Mouse (Mus musculus): ENCODE data around the gene Zfp57. TPM values are rescaled to one million over a fixed set of nuclear protein-coding genes. Genes with fewer than 3 reads are reported as not detected.
A peak's percentile ranks its signal among the peaks of the same experiment; 100 is the strongest.

The Zfp57 gene
- total RNA-seq (2014; rRNA removed; ENCODE audit: low replicate concordance) (12.5 and 14.7 TPM in 2 replicates), polyA plus RNA-seq (2015; fragmentation: Nextera tagmentation; extraction: Ambion mirVana) (9.2 and 10.0 TPM in 2 replicates)

DNA sequence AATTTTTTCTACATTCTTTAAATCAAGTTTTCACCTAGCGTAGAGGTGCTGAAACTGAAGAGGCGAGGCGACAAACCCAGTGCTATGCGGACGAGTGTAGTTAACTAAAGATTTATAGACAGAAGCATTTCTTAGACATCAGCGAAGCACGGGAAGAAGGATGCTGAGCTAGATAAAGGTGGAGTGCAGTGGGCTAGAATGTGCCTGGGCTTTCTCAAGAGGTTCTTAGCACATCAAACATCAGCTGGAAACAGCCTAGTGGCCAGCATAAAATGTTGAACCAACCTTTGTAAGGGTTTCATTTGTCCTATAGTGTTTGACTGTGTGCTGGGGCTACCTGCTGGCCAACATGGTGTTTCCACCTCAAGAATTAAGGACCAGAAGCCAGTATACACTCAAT lies at the start of gene Zfp57:
Gene Zfp57 (plus strand): TSS at position 301 of the 400 bp plus-strand sequence.
- no peak within 1 kb of the TSS for H3K27ac ChIP-seq (ENCODE audit: low read depth)

DNA sequence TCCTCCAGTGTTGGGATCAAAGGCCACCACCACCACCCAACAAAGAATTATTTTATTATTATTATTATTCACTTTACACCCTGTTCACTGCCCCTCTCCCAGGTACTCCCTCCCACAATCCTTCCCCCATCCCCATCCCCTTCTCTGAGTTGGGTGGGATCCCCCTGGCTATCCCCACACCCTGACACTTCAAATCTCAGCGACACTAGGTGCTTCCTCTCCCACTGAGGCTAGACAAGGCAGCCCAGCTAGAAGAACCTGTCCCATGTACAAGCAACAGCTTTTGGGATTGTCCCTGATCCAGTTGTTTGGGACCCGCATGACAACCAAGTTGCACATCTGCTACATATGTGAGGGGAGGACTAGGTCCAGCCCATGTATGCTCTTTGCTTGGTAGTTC lies 48.3 kb upstream of the Zfp57 start:
- ATAC-seq (ENCODE audit: insufficient read depth, low read depth): no peak
- WGBS: 84% methylated on average over 2 of the region's 2 CpGs

More for the DNA sequence above, at the start of gene Zfp57:
- Histone ChIP-seq H3K4me2 (ENCODE audit: low read depth, low read length) (peak within 1 kb of the TSS; percentile 85), H3K4me3 (ENCODE audit: low read depth, low read length) (no peak within 1 kb of the TSS), H3K36me3 (replicated peaks; ENCODE audit: control insufficient read depth, insufficient read depth, low read length) (no peaks in the 10 kb centered on the region), H3K27me3 (ENCODE audit: control insufficient read depth, insufficient read depth, low read length) (no peaks in the 10 kb centered on the region), H3K9me3 (replicated peaks; ENCODE audit: control insufficient read depth, low read length) (no peaks in the 10 kb centered on the region), H3K4me1 (ENCODE audit: control insufficient read depth, insufficient read depth) (0 out of 2 replicates have a peak, but pooled peaks cover 4% of the 10 kb centered on the region), H3K9ac (replicated peaks; ENCODE audit: low read depth, low read length) (no peak within 1 kb of the TSS)
- WGBS: 92% methylated on average over 7 of the region's 7 CpGs
- TF ChIP-seq EP300 (IDR thresholded peaks at IDR 0.05; ENCODE audit: low read depth): no peak
- no peak for TF ChIP-seq CTCF (IDR thresholded peaks at IDR 0.05; ENCODE audit: low read depth)
- ATAC-seq (ENCODE audit: insufficient read depth, low read depth) (no peak), DNase-seq (ENCODE audit: low spot score) (no peak)

DNA sequence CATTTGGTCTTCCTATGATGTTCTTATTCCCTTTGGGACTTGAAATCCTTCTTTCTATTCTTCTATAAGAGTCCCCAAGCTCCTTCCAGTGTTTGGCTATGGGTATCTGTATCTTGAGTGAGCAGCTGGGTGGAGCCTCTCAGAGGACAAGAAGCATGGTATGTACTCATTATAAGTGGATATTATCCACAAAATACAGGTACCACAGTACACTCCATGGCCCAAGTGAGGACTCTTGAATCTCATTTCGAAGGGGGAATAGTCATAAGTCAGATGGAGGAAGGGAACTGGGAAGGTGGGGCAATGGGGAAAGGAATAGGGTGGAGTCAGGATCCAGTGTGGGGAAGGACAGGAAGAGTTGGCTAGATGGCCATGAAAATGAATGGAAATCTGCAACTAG lies 47.9 kb upstream of the Zfp57 start:
- ATAC-seq (ENCODE audit: insufficient read depth, low read depth) (no peak), DNase-seq (ENCODE audit: low spot score) (no peak)
- H3K4me2 ChIP-seq (ENCODE audit: low read depth, low read length): no peak overlapping the region
- H3K4me3 ChIP-seq (ENCODE audit: low read depth, low read length): no peak overlapping the region
- no peaks in the 10 kb centered on the region for H3K9me3 ChIP-seq (replicated peaks; ENCODE audit: control insufficient read depth, low read length)
- H3K36me3 ChIP-seq (replicated peaks; ENCODE audit: control insufficient read depth, insufficient read depth, low read length): peaks cover 30% of the 10 kb centered on the region
- no peak for TF ChIP-seq CTCF (IDR thresholded peaks at IDR 0.05; ENCODE audit: low read depth)
- TF ChIP-seq EP300 (IDR thresholded peaks at IDR 0.05; ENCODE audit: low read depth): no peak
- no peak overlapping the region for H3K9ac ChIP-seq (replicated peaks; ENCODE audit: low read depth, low read length)
- no peak overlapping the region for H3K27ac ChIP-seq (ENCODE audit: low read depth)
- peaks cover 8% of the 10 kb centered on the region; the same call in 1 of the 2 replicates for H3K4me1 ChIP-seq (ENCODE audit: control insufficient read depth, insufficient read depth)
- WGBS: 88% methylated on average over 1 of the region's 1 CpGs
- no peaks in the 10 kb centered on the region for H3K27me3 ChIP-seq (ENCODE audit: control insufficient read depth, insufficient read depth, low read length)

More for the DNA sequence above, 48.3 kb upstream of the Zfp57 start:
- Histone ChIP-seq H3K36me3 (replicated peaks; ENCODE audit: control insufficient read depth, insufficient read depth, low read length) (peaks cover 30% of the 10 kb centered on the region), H3K27ac (ENCODE audit: low read depth) (no peak overlapping the region), H3K4me3 (ENCODE audit: low read depth, low read length) (no peak overlapping the region), H3K4me1 (ENCODE audit: control insufficient read depth, insufficient read depth) (peaks cover 8% of the 10 kb centered on the region; the same call in 1 of the 2 replicates), H3K9me3 (replicated peaks; ENCODE audit: control insufficient read depth, low read length) (no peaks in the 10 kb centered on the region), H3K27me3 (ENCODE audit: control insufficient read depth, insufficient read depth, low read length) (no peaks in the 10 kb centered on the region), H3K4me2 (ENCODE audit: low read depth, low read length) (no peak overlapping the region), H3K9ac (replicated peaks; ENCODE audit: low read depth, low read length) (no peak overlapping the region)
- TF ChIP-seq CTCF (IDR thresholded peaks at IDR 0.05; ENCODE audit: low read depth) (no peak), EP300 (IDR thresholded peaks at IDR 0.05; ENCODE audit: low read depth) (no peak)
- DNase-seq (ENCODE audit: low spot score): no peak

DNA sequence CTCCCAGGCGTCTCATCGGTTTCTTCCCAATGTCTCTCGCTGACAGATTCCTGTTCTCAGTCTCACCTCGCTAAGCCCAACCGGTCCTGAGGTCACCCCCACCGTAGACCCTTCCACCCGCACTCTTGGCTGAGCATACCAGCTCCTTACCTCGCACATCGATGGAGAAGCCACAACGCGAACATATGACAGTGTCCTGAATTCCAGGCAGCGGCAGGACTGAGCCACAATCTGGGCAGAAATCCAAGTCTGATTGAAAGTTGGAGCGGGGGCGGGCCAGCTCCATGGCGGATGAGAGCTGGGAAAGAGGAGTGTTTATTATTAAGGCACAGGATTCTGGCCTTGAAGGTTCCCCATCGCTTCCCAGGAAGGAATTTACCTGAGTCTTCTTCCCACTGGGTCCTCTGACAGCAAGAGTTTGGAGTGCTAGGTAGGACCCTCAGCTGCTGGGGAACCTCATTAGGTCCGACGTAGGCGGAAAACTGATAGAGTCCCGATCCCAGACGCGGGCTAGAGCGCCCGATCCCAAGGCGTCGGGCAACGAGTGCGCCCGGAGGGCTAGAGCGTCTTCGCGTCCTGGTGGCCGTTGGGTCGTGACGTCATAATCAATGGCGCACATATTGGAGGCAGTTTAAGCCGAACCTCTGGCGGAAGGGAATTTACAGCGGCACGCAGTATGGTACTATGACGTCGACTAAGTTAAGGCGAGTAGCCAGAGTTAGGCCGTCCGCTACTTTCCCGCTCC lies 42.8 kb upstream of the Zfp57 start, which contains the start of the genes Znrd1 and Znrd1as:
Gene Znrd1 (minus strand): TSS at position 561 of the 745 bp plus-strand sequence.
Gene Znrd1as (plus strand): TSS at position 594 of the 745 bp plus-strand sequence.
- peaks cover 9% of the 10 kb centered on the region for H3K4me1 ChIP-seq (ENCODE audit: control insufficient read depth, insufficient read depth)
- ATAC-seq (ENCODE audit: insufficient read depth, low read depth) (peak; percentile 97), DNase-seq (ENCODE audit: low spot score) (peak; percentile 98)
- peak within 1 kb of the TSS; percentile 81 for H3K4me3 ChIP-seq (ENCODE audit: low read depth, low read length)
- H3K36me3 ChIP-seq (replicated peaks; ENCODE audit: control insufficient read depth, insufficient read depth, low read length): peaks cover 17% of the 10 kb centered on the region
- H3K9ac ChIP-seq (replicated peaks; ENCODE audit: low read depth, low read length): peak within 1 kb of the TSS; percentile 72
- H3K4me2 ChIP-seq (ENCODE audit: low read depth, low read length): peak within 1 kb of the TSS; percentile 78
- H3K27me3 ChIP-seq (ENCODE audit: control insufficient read depth, insufficient read depth, low read length): no peaks in the 10 kb centered on the region
- H3K27ac ChIP-seq (ENCODE audit: low read depth): peak within 1 kb of the TSS; percentile 82
- no peaks in the 10 kb centered on the region for H3K9me3 ChIP-seq (replicated peaks; ENCODE audit: control insufficient read depth, low read length)
- under 1% methylated on average over 46 of the region's 46 CpGs for WGBS
- TF ChIP-seq EP300 (IDR thresholded peaks at IDR 0.05; ENCODE audit: low read depth) (peak; percentile 66; the same call in 1 of the 2 replicates), CTCF (IDR thresholded peaks at IDR 0.05; ENCODE audit: low read depth) (no peak)

DNA sequence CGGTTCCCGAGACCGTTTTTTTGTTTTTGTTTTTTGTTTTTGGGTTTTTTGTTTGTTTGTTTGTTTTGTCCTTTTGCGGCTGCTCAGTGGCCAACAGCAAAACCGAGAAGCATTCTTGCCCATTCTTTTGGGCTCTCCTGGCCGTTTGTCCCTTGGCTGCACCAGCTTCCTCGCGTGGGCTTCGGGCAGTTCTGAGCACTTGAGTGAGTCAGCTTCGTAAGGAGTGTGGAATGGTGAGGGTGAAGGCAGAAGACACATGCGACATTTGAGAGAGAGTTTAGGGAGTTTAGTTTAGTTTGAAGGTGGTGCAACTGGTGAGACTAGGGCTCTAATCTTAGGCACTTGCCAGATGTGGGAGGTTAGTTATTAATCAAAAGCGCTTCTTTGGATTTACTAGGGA lies 42.1 kb upstream of the Zfp57 start:
- Histone ChIP-seq H3K4me3 (ENCODE audit: low read depth, low read length) (peak overlapping the region; percentile 81), H3K9ac (replicated peaks; ENCODE audit: low read depth, low read length) (peak overlapping the region; percentile 72), H3K36me3 (replicated peaks; ENCODE audit: control insufficient read depth, insufficient read depth, low read length) (peaks cover 17% of the 10 kb centered on the region), H3K27me3 (ENCODE audit: control insufficient read depth, insufficient read depth, low read length) (no peaks in the 10 kb centered on the region), H3K27ac (ENCODE audit: low read depth) (peak overlapping the region; percentile 82), H3K4me1 (ENCODE audit: control insufficient read depth, insufficient read depth) (peaks cover 9% of the 10 kb centered on the region), H3K4me2 (ENCODE audit: low read depth, low read length) (peak overlapping the region; percentile 78), H3K9me3 (replicated peaks; ENCODE audit: control insufficient read depth, low read length) (no peaks in the 10 kb centered on the region)
- no peak for DNase-seq (ENCODE audit: low spot score)
- TF ChIP-seq CTCF (IDR thresholded peaks at IDR 0.05; ENCODE audit: low read depth) (no peak), EP300 (IDR thresholded peaks at IDR 0.05; ENCODE audit: low read depth) (no peak)
- WGBS: 9% methylated on average over 12 of the region's 12 CpGs
- ATAC-seq (ENCODE audit: insufficient read depth, low read depth): no peak

Data from heart, postnatal 0 days (tissue).